Mouse (Mus musculus): ENCODE measurements around the gene Dok3. TPM values are rescaled to one million over a fixed set of nuclear protein-coding genes. Genes with fewer than 3 reads are reported as not detected.
A peak's percentile ranks its signal among the peaks of the same experiment; 100 is the strongest.

The Dok3 gene
- total RNA-seq, 2 experiments from 2014 or later = 10.1 to 18.2 TPM

DNA sequence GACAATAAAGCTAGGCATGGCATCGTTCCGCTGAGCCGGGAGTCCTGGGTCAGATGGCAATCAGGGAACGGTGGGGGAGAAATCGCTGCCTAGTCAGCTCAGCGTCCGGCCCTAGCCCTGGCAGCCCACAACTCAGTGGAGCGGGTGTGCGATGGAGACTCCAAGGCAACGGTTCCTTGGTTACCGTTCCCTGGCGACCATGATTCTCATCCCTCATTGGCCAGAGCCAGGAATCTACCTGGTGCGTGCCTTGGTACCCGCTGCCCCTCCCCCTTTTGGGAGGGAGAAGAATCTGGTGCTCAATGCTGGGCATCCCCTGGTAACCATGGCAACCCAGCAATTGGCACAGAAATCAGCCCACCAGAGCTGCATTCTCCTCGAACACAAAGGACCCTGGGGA is 45.5 kb downstream of the Dok3 start:
- DNase-seq (ENCODE audit: extremely low spot score in 1 of 2, low spot score in 2 of 2) = peak; percentile 90 to 93
- intact Hi-C loops (cut with DNase I) = no loop called here
- Histone ChIP-seq H3K27ac (peak overlapping the region; percentile 93), H3K4me3 (peak overlapping the region; percentile 44)
- no peak for TF ChIP-seq CTCF (IDR thresholded peaks at IDR 0.05)

- intact Hi-C loops (cut with DNase I) = no loop called here
- peak overlapping the region; percentile 44 for H3K4me3 ChIP-seq
- H3K27ac ChIP-seq = peak overlapping the region; percentile 92
- no peak for DNase-seq (ENCODE audit: extremely low spot score in 1 of 2, low spot score in 2 of 2)
- TF ChIP-seq CTCF (IDR thresholded peaks at IDR 0.05) = no peak
These were observed 46.0 kb downstream of the Dok3 start for GRCm38 (mm10) chr13:55483071-55483470.

GRCm38 (mm10) chr13:55482542-55482941 is 46.6 kb downstream of the Dok3 start:
- DNase-seq (ENCODE audit: extremely low spot score in 1 of 2, low spot score in 2 of 2) = no peak
- intact Hi-C loops (cut with DNase I) = no loop called here
- TF ChIP-seq CTCF (IDR thresholded peaks at IDR 0.05) = peak; percentile 14
- H3K4me3 ChIP-seq = peak overlapping the region; percentile 44
- peak overlapping the region; percentile 92 for H3K27ac ChIP-seq

GRCm38 (mm10) chr13:55479929-55480328 is 49.2 kb downstream of the Dok3 start:
- Histone ChIP-seq H3K4me3 (no peak overlapping the region), H3K27ac (no peak overlapping the region)
- no peak for DNase-seq (ENCODE audit: extremely low spot score in 1 of 2, low spot score in 2 of 2)
- intact Hi-C loops (cut with DNase I) = no loop called here
- TF ChIP-seq CTCF (IDR thresholded peaks at IDR 0.05) = no peak

DNA sequence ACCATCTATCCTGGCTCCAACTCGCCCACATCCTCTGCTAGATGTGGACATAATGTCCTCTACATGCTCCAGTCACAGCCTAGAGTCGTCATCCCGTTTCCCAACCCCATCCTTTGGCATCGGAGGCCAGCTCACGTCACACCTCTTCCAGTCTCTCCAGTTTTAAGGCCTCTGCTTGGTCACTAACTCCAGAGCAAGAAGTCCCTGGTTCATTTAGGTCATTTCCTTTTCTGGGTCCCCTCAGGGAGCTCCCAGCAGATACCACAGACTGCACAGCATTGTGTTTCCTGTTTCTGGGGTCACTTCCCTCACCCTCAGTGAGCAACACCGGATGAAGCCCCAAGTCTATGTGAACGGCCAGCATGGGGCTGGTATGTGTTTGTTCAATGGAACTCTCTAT is 50.1 kb downstream of the Dok3 start:
- DNase-seq (ENCODE audit: extremely low spot score in 1 of 2, low spot score in 2 of 2) = no peak
- intact Hi-C loops (cut with DNase I) = no loop called here
- H3K27ac ChIP-seq = peak overlapping the region; percentile 21; the same call in 1 of the 2 replicates
- TF ChIP-seq CTCF (IDR thresholded peaks at IDR 0.05) = no peak
- H3K4me3 ChIP-seq = no peak overlapping the region

- TF ChIP-seq CTCF (IDR thresholded peaks at IDR 0.05) = peak; percentile 69
- Histone ChIP-seq H3K4me3 (no peak overlapping the region), H3K27ac (no peak overlapping the region)
- DNase-seq (ENCODE audit: extremely low spot score in 1 of 2, low spot score in 2 of 2) = no peak
- intact Hi-C loops (cut with DNase I) = loop anchor here (1.0 kb wide), 1 partner anchor 35 kb away; the partner anchor contains the start of gene Pdlim7
These were observed 51.1 kb downstream of the Dok3 start for GRCm38 (mm10) chr13:55478036-55478435.

DNA sequence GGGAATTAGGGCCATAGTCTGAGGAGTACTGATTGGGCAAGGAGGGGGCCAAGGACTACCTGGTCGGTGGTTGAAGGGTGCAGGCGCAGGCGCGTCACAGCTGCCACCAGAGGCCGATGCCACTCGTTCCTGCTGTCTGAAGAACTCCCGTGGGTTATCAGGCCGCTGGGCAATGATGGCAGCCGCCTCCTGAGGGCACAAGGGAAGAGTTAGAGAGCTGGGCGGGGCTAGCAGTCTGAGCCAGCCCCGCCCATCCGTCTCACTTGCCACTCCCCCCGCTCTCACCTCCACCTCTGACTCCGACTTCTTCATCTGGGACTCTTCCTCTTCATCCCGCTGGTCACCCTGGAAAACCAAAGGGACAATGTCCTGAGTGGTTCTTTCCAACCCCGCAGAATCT is 51.6 kb downstream of the Dok3 start:
- DNase-seq (ENCODE audit: extremely low spot score in 1 of 2, low spot score in 2 of 2) = no peak
- intact Hi-C loops (cut with DNase I) = no loop called here
- Histone ChIP-seq H3K4me3 (no peak overlapping the region), H3K27ac (peak overlapping the region; percentile 0; the same call in 1 of the 2 replicates)
- TF ChIP-seq CTCF (IDR thresholded peaks at IDR 0.05) = no peak

GRCm38 (mm10) chr13:55476256-55476655 is 52.8 kb downstream of the Dok3 start:
- DNase-seq (ENCODE audit: extremely low spot score in 1 of 2, low spot score in 2 of 2) = peak in 1 of 2 experiments; percentile 13

DNA sequence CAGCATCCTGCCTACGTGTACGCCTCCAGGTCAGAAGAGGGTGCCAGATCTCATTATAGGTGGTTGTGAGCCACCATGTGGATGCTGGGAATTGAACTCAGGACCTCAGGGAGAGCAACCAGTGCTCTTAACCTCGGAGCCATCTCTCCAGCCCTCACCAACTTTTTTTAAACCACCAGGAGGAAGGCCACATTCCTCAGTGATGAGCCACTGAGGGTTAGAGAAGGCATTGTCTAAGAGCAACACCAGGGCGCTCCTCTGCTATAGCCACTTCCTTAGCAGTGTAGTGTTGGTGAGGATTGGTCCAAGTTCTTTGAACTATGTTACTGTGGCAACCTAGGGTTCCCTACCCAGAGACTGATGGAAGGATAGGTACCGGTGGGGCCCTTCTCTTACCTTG is 53.3 kb downstream of the Dok3 start:
- no peak overlapping the region; the same call in 1 of the 2 replicates for H3K27ac ChIP-seq
- intact Hi-C loops (cut with DNase I) = no loop called here
- DNase-seq (ENCODE audit: extremely low spot score in 1 of 2, low spot score in 2 of 2) = no peak

More at GRCm38 (mm10) chr13:55476256-55476655, 52.8 kb downstream of the Dok3 start:
- intact Hi-C loops (cut with DNase I) = no loop called here
- H3K4me3 ChIP-seq = no peak overlapping the region
- no peak overlapping the region for H3K27ac ChIP-seq
- TF ChIP-seq CTCF (IDR thresholded peaks at IDR 0.05) = no peak

GRCm38 (mm10) chr13:55474621-55475069 is 54.5 kb downstream of the Dok3 start:
- no peak for TF ChIP-seq CTCF (IDR thresholded peaks at IDR 0.05)
- DNase-seq (ENCODE audit: extremely low spot score in 1 of 2, low spot score in 2 of 2) = peak in 1 of 2 experiments; percentile 69
- peak overlapping the region; percentile 56 for H3K27ac ChIP-seq

More for the DNA sequence above, 53.3 kb downstream of the Dok3 start:
- TF ChIP-seq CTCF (IDR thresholded peaks at IDR 0.05) = no peak
- no peak overlapping the region for H3K4me3 ChIP-seq

GRCm38 (mm10) chr13:55473961-55474360 is 55.1 kb downstream of the Dok3 start:
- intact Hi-C loops (cut with DNase I) = loop anchor here (5.0 kb wide), 1 partner anchor 147 kb away; the partner anchor contains the start of gene Mxd3
- no peak overlapping the region for H3K4me3 ChIP-seq
- DNase-seq (ENCODE audit: extremely low spot score in 1 of 2, low spot score in 2 of 2) = no peak
- no peak for TF ChIP-seq CTCF (IDR thresholded peaks at IDR 0.05)
- H3K27ac ChIP-seq = no peak overlapping the region; the same call in 1 of the 2 replicates

More at GRCm38 (mm10) chr13:55474621-55475069, 54.5 kb downstream of the Dok3 start:
- no peak overlapping the region for H3K4me3 ChIP-seq
- intact Hi-C loops (cut with DNase I) = loop anchor here (5.0 kb wide), 1 partner anchor 147 kb away; the partner anchor contains the start of gene Mxd3

Small RNA genes within 50 kb of the gene (microRNA-seq; reads per million reads assigned to microRNA genes)
- gene Mir6944 (39.4 to 90.1 reads per million in 2 experiments), gene Mir6945 (8.8 to 12.9 reads per million in 2 experiments)

Other genes starting within 250 kb of the Dok3 start
- 100 to 1,000 TPM; 161 to 170 TPM for gene Prelid1, start 208.8 kb downstream of the Dok3 start, total RNA-seq (2021)
- gene Rab24, start 207.3 kb downstream of the Dok3 start, total RNA-seq (2021) = 10 to 100 TPM; 83.8 to 87.0 TPM
- gene Mxd3, start 199.5 kb downstream of the Dok3 start, total RNA-seq (2021) = 1 to 10 TPM in 1 of 2 experiments, under 1 TPM in 1; 0.86 to 1.7 TPM
- gene Lman2, start 166.5 kb downstream of the Dok3 start, total RNA-seq (2021) = 10 to 100 TPM; 57.8 to 60.4 TPM
- 10 to 100 TPM; 52.4 to 58.2 TPM for gene Rgs14, start 159.6 kb downstream of the Dok3 start, total RNA-seq (2021)
- gene Slc34a1, start 131.1 kb downstream of the Dok3 start, total RNA-seq (2021) = under 1 TPM; 0.25 to 0.49 TPM
- not detected for gene Pfn3, start 114.1 kb downstream of the Dok3 start, total RNA-seq (2021)
- 1 to 10 TPM in 1 of 2 experiments, under 1 TPM in 1; 0.95 to 1.3 TPM for gene F12, start 102.5 kb downstream of the Dok3 start, total RNA-seq (2021)
- gene Grk6, start 84.2 kb downstream of the Dok3 start, total RNA-seq (2021) = 10 to 100 TPM; 61.2 to 66.2 TPM
- 10 to 100 TPM; 77.6 to 80.2 TPM for gene Prr7, start 65.0 kb downstream of the Dok3 start, total RNA-seq (2021)
- gene Dbn1, start 41.2 kb downstream of the Dok3 start, total RNA-seq (2021) = 100 to 1,000 TPM; 303 to 325 TPM
- 100 to 1,000 TPM in 1 of 2 experiments, 10 to 100 TPM in 1; 94.9 to 114 TPM for gene Pdlim7, start 15.6 kb downstream of the Dok3 start, total RNA-seq (2021)
- 10 to 100 TPM; 63.7 to 65.7 TPM for gene Ddx41, start 7.4 kb upstream of the Dok3 start, total RNA-seq (2021)
- 10 to 100 TPM; 90.5 to 98.1 TPM for gene Fam193b, start 41.8 kb upstream of the Dok3 start, total RNA-seq (2021)
- gene Tmed9, start 44.4 kb upstream of the Dok3 start, total RNA-seq (2021) = 100 to 1,000 TPM; 128 to 141 TPM
- gene B4galt7, start 70.6 kb upstream of the Dok3 start, total RNA-seq (2021) = 10 to 100 TPM; 24.7 to 25.8 TPM
- 10 to 100 TPM; 42.6 to 45.3 TPM for gene Caml, start 93.7 kb upstream of the Dok3 start, total RNA-seq (2021)
- gene Ddx46, start 105.7 kb upstream of the Dok3 start, total RNA-seq (2021) = 10 to 100 TPM; 48.5 to 50.3 TPM
- gene B230219D22Rik, start 163.8 kb upstream of the Dok3 start, total RNA-seq (2021) = 10 to 100 TPM; 74.6 to 77.8 TPM
- 10 to 100 TPM; 74.9 to 76.6 TPM for gene Txndc15, start 185.4 kb upstream of the Dok3 start, total RNA-seq (2021)
- gene Pcbd2, start 198.1 kb upstream of the Dok3 start, total RNA-seq (2021) = 10 to 100 TPM; 20.9 to 24.0 TPM

Measured in left cerebral cortex, adult 2 months (tissue).